Mouse (Mus musculus) ovary, postnatal 36 days (tissue): ENCODE measurements at regions not wholly inside any gene's neighbourhood (a gene's known extent, or its start where the extent isn't known, plus 50 kb on each side); places are given as distances from the start of the nearest gene placed in this dataset.
A peak's percentile ranks its signal among the peaks of the same experiment; 100 is the strongest.

Source experiments
- DNase-seq: peaks from one replicate; pipeline ENCODE4 v3.0.0; 2022; ENCODE audit warnings: low spot score, mixed read lengths

- DNase-seq: no peak
These were observed 535.3 kb upstream of the Adgrl3 start for GRCm38 (mm10) chr5:80484676-80485075.

- DNase-seq: no peak
These were observed 531.6 kb upstream of the Adgrl3 start for GRCm38 (mm10) chr5:80488332-80488731.

- peak; percentile 15 for DNase-seq
These were observed 511.3 kb upstream of the Adgrl3 start for GRCm38 (mm10) chr5:80508672-80509071.

- no peak for DNase-seq
These were observed 479.9 kb upstream of the Adgrl3 start for GRCm38 (mm10) chr5:80539997-80540396.

DNA sequence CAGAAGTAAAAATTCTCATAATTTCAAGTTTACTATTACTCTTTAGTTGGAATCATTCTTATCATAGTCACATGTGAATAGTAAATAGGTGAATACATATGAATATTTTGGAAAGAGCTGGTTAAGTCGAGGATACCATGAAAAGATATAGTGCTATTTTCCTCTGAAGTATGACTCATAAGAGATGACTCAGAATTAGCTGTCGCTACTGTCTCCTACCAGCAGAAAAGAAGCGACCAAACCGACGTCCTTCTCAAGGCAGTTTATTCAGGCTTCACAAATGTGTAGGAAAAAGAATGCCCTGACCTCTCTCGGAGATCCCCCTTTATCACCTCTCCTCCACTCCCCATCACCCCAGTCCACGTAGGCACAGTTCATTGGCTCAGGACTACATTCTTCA is 468.3 kb upstream of the Adgrl3 start:
- no peak for DNase-seq

DNA sequence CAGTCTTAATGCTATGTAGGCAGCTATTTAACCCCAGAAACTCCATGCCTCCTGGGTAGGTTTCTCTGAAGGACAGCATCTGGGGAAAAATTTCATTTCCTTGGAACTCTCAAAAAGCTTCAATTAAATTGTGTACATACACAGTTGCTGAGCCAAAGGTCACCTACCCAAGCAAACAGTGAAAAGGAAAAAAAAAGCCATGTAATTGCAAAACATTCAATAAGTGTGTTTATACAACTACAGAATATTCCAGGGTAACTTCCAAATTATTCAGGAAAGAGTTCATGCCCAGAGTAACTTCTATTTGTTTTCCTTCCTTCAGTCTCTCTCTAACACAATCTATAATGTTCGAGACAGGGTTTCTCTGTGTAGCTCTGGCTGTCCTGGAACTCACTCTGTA is 441.2 kb upstream of the Adgrl3 start:
- no peak for DNase-seq

DNA sequence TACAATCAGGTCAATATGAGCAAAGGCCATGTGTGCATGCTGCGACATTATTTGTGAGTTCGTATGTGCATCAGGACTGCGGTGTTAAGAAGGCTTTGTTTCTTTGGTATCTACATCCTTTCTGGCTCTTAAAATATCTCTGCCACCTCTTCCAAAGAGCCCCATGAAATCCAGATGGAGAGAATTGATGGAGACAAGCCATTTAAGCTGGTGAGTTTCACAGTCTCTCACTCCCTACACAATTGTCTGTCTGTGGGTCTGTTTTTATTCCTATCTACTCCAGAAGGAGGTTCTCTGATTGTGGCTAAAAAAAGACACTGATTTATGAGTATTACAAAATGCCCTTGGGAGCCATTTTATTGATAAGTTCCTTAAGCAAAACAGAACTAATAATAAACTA is 408.4 kb upstream of the Adgrl3 start:
- no peak for DNase-seq

GRCm38 (mm10) chr5:80627225-80627624 is 392.7 kb upstream of the Adgrl3 start:
- no peak for DNase-seq

GRCm38 (mm10) chr5:80659043-80659442 is 360.9 kb upstream of the Adgrl3 start:
- no peak for DNase-seq

DNA sequence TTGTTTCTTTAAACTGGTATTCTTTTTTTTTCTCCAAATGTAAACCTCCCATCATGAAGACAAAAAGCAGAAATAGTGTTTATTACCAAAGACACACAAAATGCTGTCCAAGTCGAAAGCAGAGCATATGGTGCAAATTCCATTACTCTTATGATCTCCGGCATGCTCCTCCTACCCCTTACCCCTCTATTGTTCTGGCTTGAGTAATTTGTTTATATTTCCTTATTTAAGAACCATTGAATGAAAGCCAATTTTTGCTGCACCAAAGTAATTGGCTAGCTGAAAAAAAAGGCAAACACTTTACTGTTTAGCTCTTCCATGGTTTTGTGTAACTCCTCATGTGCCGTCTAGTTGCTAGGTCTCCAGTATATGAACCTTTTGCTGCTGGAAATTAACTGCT is 360.4 kb upstream of the Adgrl3 start:
- no peak for DNase-seq

DNA sequence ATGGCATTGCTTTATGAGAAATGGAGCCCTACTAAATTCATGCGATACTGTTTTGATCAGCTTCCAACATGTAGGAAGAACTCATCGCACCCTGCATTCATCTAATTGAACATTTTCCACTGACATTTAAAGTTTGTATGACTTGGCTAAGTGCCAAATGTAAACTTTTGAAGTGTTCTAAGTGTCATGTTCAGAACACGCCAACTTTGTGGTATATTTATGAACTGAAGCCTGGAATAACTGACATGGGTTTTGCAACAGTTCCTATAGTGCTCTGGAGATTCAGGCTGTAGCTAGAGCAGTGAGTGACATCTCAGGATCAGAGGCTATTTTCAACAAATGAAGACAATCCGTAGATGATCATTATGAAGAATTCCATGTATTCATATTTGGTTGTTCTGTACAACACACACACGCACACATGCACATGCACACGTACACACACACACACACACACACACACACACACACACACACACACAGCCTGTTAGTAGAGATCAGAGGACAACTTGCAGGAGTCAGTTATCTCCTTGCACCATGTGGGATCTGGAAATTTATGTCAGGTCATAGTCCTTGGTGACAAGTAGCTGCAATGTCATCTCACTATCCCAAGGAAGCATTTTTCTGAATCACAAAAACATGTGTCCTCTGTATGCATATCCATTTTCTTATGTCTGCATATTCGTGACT is 349.5 kb upstream of the Adgrl3 start:
- DNase-seq: no peak

DNA sequence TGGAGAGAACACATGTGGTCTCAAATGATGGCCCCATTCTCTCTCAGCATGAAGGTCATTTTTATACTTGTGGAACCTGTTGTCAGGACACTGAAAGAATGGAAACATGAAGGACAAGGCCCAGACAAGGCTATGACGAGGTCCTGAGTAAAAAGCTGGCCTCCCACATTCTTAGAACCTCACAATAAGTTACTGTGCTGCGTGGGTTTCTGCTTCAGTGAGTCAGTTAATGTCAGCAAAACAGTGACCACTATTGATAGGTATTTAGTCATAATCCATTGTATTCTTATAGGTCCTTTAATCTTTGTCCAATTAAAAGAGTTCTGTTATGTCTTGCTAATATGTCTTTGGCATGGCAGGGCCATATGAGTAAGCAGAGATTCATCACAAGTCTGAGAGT is 336.5 kb upstream of the Adgrl3 start:
- no peak for DNase-seq

DNA sequence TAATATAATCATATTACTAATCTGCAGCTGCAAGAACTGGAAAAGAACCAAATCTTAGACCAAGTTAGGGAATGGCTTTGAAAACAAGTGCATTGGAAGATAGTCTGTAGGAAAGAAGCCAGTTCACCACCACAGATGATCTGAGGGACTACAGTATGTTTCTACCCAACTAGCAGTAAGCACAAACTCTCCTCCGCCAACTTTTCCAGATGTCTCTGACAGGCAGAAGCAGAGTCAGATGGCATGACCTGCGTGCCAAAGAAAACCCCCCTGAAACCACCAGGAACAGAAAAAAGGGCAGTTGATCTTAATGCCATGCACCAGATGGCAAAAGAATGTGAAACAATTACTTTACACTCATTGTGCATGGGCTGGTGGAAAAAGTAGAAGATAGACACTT is 319.1 kb upstream of the Adgrl3 start:
- DNase-seq: no peak

DNA sequence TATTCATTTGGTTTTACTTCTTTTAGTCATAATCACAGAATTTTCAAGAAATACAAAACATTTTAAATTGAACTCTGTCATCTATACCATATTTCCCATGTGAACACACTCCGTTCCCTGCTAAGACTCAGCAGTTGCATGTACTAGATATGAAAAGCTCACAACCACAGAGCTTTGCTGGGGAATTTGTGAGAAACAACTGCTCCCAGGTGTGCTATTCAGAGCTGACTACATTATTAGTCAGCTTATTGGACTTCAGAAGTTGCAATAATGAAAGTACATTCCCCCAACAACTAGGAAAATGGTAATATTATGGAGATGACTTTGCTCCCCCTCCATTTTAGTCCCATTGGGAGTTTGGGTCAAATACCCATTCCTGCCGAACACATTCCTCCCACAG is 315.2 kb upstream of the Adgrl3 start:
- no peak for DNase-seq

- DNase-seq: no peak
These were observed 313.3 kb upstream of the Adgrl3 start for GRCm38 (mm10) chr5:80706645-80707056.
